Mouse (Mus musculus) yolk sac, embryonic 10.5 days (tissue): ENCODE measurements around the gene Mrpl48.

Experiments
- DNase-seq: peaks from one replicate; pipeline ENCODE4 v3.0.0-alpha.2; 2017; ENCODE audit warnings: low spot score

The Mrpl48 gene

DNA sequence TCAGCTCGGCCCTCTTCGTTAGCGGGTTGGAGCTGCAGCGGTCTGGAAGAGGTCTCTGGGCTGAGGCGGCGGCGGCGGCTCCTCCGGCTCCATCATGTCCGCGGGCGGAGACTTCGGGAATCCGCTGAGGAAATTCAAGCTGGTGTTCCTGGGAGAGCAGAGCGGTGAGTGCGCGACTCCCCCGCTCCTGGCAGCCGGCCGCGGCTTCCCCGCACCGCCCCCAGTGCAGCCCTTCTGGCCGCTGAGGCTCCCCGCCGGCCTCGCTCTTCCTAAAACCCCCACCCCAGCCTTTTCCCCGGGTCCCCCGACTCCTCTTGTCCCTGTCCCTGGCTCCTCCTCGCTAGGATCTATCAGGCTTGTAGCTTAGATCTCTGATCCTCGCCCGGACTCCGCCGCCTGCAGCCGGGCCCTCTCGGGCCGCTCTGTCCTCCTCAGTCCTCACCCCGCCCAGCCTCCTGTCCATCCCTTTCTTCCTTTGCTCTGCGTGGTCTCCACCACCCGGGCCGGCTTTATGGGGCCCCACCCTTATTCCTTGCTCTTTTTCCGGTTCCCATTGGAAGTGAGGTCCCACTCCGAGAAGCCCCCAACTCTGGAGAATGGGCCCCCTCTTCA, at the start of gene Mrpl48:
Gene Mrpl48, minus strand, starts transcription at position 172 of the 612 bp plus-strand sequence.
- peak; percentile 69 for DNase-seq

DNA sequence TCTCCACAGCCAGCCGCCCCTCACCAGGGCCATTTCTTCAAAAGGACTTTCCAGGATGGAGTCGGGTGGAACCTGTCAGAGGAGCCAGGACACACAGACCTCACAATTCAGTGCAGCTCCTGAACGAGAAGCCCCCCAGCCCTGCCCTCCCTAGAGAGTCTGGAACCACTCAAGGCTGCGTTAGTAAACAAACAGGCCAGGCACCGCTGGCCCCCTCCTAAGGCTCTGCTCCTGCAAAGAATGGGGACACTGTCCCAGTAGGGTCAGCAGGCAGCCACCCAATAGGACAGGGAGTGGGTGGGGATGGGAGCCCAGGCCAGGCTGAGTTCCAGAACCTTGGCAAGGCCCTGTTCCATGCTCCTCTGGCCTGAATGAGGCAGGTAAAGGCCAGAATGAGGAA, 48.6 kb upstream of the Mrpl48 start:
- DNase-seq, result no peak

DNA sequence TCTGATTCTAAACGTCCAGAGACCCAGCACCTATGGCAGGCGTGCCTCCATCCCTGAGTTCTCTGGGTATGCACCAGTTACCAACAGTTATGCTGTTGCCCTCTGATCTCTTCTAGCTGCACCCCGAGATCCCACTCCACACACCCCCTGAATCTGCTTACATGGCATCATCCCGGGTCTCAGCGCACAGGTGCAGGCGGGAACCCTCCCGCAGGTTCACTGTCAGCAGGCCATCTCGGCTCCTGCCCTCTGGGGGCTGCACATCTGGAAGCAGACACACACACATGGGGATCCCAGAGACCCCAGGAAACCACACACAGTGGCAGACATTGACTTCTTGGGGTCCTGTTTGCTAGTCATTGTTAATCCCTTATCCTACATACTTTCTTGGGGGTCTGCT, 46.3 kb upstream of the Mrpl48 start:
- no peak for DNase-seq

DNA sequence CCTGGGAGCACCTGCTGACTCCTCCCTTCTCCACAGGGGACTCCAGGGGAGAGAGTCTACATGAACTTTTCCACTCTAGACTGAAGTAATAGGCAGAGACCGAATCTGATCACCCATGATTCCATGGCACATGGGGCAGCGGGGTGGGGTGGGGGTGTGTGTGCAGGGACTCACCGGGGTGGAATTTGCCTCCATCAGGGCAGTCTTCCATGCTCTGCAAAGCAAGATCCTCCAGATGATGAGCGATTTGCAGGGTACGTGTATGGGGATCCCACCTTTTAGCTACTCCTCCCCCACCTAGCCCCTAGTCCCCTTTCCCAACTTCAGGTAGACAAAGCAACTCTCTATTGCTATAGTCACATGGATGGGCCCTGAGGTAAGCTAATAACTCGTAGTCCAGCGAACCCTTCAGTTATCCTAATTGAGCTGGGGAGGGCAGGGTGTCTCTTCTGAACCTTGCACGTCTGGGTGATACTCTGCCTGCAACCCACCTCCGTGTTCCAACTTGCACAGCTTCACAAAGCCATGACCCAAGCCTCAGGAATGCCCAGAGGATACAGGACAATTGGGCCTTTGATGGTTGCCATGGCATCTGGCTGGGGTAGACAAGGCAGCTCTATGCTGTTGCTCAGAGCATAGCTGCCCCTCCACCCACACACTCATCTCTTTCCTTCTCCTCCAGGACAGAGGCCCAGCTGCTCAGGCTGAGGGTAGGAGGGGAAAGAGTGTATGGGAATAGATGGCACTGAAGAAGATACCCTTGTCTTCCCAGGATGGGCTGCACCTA, 45.6 kb upstream of the Mrpl48 start:
- no peak for DNase-seq

DNA sequence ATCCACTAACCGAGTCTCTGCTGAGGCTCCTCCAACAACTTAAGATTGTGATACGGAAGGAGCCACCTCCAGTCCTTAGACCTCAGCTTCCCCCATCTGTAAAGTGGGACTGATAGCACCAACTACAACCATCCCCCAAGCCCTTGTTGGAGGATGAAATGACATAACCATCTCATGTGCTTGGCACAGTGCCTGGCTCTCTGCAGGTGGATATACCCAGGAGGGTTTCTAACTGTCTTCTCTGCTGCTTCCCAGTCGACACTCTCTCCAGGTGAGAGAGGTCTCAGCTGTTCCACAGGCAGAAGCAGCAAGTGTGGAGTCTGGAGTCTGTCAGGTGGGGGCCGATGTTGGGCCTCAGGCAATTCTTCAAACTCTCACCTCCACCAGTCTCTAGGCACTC, 42.9 kb upstream of the Mrpl48 start:
- no peak for DNase-seq

DNA sequence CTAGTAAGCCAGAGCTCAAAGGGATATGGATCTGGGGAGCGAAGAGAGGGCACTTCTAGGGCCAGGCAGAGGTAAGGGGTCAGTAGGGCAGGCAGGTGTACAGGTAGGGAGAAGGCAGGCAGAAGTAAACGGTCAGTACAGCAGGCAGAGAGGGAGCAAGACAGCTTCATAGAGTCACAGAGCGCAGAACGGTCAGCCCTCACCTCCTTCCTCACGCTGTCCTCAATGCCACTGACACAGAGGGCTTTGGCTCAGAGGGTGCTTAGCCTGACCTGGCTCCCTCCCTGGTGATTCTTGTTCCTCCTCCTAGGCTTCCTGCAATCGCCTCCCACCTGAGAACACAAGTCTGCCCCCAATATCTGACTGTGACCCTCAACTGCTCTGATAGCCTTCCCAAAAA, 42.3 kb upstream of the Mrpl48 start:
- DNase-seq, result no peak

DNA sequence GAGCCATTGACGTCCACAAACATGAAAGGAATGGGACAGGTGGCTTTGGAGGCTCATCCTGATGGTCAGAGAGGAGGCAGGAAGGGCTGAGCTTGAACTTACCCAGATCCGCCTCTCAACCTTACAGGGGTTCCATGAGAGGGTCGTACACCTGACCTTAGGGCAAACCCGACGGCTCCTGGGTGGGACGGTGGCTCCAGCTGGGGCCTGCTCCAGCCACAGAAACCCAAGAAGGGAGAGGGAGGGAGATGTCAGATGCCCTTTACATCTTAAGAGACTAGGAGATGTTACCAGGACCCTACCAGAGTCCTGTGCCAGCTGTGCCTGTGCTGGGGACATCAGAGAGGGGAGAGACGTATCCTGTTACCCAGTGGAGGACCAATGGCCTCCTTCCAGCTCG, 41.7 kb upstream of the Mrpl48 start:
- DNase-seq, result no peak

DNA sequence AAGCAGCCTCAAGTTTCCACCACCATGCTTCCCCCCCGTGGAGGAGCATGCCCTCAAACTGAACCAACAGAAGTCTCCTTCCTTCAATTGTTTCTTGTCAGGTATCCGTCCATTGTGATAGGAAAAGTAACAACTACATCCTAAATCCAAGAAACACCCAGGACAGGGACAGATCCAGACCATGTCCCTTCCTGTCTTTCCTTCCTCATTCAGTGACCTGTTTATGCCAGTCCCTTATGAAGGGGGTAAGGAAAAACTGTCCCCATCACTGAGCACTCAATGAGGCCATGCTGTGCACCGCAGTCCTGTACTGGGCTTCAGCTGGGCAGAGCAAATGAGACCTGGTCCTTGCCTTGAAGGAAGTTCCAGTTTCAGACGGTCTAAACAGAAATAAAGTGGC, 41.0 kb upstream of the Mrpl48 start:
- DNase-seq, result no peak

DNA sequence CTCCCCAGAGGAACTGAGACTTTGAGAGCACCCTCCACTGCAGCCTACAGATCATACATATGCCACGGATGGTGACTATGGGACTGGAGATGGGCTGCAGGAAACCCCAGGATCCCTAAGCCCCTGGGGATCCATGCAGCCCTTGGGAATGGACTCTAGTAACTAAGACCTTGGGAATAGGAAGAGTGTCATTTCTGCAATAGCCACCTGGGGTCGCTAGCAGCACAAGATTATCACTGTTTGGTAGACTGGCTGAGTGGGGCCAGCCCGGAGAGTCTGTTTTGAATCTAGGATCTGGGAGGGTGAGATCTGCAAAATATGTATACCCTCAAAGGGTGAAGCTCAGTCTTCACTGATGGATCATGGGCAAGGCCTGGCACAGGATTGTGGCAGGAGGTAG, 37.0 kb upstream of the Mrpl48 start:
- no peak for DNase-seq

DNA sequence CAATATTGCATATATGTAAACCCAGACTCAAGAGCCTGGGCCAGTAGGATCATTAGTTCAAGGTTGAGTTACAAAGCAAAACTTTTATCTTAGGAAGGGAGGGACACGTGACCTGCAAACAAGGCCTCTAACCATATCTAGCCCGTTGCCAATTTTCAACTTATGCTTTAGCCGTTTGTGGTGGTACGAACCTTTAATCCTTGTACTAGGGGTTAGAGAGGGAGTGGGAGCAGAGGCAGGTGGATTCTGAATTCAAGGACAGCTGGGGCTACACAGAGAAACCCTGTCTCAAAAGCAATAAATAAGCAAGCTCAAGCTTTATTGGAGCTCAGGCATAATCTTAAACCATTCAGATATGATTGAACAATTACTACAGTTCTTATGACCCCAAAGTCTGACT, 34.3 kb upstream of the Mrpl48 start:
- DNase-seq, result no peak

DNA sequence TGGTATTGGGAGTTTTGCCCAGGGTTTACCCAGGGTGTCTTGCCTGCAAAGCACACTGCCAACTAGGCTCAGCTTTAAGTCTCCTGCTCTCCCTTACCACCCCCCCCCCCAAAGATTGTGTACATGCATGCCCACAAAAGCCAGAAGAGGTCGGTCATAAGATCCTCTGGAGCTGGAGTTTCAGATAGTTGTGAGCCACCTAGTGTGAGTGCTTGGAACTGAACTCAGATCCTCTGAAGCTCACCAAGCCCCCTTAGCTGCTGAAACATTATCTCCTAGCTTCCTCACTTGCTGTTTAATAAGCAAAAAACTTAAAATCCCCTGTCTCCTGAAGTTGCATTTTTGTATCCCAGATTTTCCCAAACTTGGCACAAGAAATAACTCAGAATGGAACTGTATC, 29.6 kb upstream of the Mrpl48 start:
- no peak for DNase-seq

DNA sequence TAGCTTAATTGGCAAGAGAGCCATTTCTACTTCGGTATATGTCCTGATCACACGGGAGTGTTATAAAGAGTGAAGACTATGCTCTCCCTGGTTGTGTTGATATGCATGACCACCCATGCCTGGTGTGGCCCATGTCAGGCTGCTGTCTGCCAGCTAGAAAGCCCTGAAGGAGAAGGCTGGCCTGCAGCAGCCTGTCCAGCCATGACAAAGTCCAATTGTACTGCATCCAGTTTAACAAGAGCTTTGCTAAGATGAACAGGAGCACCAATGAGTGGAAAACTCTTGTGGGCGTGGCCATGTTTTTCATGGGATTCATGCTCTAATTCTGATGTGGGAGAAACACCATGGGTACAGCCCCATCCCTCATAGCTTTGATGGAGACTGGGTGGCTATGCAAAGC, 16.4 kb upstream of the Mrpl48 start:
- DNase-seq, result no peak

DNA sequence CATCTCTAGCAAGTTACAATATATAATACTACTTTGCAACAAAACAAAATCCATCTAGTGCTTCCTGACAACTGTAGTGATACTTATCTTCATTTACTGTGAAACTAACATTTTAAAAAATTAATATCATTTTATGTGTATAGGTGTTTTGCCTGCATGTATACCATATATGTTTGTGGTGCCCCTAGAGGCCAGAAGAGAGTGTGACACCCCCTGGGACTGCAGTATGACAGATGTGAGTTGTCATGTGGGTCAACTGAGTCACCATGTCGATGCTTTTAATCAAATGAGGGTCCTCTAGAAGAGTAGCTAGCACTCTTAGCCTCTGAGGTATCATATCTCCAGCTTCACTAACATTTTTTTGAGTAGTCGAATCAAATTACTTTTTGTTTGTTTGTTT, 14.2 kb upstream of the Mrpl48 start:
- no peak for DNase-seq

DNA sequence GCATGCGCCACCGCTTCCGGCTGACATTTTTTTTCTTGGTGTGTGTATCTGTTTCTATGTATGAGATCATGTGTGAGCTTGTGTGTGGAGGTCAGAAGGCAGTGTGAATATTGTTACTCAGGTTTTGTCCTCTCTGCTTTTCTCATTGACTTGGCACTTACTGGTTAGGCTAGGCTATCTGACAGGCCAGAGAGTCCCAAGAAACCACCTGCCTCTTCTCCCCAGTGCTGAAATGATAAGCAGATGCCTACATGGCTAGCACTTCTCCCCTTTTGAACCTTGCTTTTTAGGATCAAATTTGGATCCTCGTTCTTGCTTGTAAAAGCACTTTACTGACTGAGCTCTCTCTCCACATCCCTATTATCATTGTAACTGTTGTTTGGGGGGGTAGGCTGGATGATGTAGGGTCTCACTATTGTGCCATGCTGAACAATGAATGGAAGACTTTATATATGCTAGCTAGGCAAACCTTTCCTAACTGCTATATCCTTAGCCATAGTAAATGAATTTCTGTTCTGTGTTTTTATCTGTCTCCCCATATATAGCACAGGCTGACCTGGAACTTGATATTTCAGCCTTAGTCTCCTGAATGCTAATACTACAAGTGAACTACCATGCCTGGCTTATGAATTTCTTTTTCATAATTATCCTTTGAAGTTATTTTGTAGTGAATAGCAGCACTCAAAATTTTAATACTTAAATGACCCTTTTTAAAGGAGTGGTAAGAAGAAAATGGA, 8.2 kb upstream of the Mrpl48 start:
- DNase-seq, result no peak

DNA sequence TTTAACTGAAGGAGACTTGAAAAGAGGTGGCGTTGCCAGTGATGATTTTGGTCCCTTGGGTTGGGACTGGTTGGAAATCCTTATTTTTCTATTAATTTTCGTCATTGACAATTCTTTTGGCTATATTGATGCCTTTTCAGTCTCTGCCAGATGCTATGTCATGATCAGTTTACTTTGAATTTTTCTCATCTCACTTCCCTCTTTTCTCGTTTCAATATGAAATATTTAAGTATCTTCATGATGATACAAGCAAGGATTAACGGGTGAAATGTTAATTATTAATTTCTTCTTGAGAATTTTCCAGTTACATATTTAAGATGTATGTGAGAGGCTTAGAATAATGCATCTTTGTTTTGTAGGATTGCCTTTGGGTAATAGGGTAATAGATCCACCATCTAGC, 809 bp upstream of the Mrpl48 start:
- DNase-seq, result no peak

DNA sequence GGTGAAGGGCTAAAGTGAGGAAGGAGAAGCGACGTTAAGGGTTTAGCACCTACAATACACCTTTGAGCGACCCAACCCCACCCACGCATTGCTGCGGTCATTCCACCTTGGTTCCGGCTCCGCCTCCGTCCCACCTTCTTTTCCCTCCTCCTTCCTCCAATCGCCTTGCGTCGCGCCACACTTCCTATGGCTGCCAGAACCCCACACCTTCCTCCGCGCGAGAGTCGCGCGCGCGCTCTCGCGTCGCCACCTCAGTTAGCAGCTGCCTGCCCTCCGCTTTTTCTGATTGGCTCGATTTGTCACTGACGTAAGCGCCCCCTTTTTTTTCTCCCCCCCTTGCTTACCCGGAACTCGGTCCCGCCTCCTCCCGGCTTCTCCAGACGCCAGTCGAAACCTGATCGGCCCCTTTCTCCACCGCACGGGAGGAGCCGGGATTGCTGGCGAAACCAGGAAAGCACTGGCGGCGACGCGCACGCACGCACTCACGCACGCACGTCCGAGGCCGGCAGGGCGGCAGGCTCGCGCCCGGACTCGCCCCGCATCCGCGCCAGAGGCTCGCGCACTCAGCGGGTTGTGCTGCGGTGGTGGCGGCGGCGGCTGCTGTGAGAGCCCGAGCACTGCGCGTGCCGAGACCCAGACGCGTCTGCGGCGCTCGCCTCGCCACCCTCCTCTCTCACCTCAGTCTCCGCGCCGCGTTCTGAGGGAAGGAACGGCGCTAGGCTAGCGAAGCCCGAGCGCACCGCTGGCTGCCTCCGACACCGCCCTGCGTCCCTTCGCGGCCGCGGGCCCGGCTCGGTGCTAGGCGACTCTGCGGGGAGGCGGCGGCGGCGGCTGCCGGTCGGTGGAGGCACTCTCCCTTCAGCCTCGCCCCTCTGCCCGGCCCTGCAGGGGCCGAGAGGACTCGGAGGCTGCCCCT, 629 bp downstream of the Mrpl48 start, which contains the start of gene Rab6a:
Gene Rab6a, plus strand, starts transcription at position 197 of the 916 bp plus-strand sequence.
- DNase-seq, result peak; percentile 100

DNA sequence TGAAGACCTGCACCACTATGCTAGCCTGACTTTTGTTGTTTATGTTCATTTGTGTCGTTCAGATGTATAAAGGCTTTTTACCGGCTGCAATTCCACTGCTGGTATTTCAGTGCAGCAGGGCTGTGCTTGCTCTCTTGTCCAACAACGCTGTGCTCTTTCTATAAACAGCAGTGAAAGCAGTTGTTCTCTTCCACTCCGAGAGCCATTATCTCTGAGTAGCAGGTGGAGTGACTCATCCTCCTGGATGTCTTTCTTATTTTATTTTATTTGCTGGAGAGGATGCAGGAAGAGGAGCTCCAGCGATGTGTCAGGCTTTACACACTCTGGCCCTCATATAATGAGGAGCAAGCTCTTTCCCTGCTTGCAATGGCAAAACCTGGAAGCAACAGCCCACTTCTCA, 7.9 kb downstream of the Mrpl48 start:
- DNase-seq, result no peak

DNA sequence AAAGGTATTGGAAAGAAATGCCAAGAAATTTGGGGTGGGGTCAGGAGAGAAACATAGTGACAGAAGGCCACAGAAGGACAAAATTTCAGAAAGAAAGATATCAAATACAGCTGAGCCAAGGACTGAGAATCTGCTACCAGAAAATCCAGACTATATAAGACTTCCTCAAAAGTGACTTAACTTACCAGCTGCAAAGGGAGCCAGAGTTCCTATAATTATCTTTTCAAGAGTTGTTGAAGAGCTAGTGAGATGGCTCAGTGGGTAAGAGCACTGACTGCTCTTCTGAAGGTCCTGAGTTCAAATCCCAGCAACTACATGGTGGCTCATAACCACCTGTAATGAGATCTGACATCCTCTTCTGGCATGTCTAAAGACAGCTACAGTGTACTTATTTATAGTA, 14.8 kb downstream of the Mrpl48 start:
- no peak for DNase-seq

DNA sequence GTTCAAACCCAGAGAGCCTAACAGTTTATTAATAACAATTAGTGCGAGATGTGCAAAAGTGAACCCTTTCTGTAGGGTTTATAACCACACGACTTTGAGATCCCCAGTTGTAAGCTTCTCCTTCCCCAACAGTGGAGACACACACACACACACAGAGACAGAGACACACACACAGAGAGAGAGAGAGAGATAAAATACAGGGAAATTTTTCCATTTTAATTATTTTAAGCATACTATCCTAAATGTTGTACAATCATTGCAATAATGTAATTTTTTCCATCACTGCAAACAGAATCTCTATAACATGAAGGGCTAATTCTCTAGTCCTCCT, 16.6 kb downstream of the Mrpl48 start:
- no peak for DNase-seq

DNA sequence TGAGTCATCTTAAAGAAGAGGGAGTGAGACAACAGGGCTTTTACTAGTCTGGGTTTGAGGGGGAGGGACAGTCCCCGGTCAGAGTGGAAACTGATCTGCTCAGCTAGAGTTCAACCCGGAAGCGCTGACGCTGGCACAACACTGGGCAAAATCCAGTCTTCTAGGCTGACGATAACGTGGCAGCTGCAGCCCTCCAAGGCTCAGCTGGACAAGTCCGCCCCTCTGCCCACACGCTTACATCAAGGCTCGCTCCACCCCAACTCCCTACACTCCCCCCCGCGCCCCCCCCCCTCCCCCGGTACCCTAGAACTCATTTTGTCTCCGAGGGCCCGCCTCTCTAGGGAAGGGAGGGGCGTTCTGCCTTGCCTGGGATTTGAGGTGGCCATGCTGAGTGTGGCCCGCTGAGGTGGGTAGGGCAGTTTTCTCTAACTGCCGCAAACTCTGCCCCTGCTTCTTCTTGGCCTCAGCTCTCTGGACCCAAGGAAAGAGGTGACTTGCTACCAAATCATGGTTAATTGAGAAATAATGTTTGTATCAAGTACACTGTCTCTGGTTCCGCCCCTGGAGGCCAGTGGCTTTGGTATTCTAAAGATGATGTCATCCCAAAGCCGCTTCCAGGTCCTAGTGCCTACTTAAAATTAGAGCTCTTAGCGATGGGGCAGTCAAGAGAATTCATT, 17.1 kb downstream of the Mrpl48 start:
- peak; percentile 94 for DNase-seq

DNA sequence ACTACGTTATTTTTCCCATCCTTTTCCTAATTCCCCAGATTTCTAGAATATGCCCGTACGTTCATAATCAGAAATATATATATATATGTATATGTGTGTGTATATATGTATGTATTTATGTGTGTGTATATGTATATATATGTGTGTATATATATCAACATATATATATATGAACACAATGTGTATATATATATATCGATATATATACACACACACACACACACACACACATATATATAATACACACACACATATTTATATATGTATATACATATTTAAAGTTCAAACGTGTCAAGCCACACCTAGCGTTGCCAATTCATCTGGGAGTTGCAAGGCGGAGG, 17.6 kb downstream of the Mrpl48 start:
- DNase-seq, result no peak

DNA sequence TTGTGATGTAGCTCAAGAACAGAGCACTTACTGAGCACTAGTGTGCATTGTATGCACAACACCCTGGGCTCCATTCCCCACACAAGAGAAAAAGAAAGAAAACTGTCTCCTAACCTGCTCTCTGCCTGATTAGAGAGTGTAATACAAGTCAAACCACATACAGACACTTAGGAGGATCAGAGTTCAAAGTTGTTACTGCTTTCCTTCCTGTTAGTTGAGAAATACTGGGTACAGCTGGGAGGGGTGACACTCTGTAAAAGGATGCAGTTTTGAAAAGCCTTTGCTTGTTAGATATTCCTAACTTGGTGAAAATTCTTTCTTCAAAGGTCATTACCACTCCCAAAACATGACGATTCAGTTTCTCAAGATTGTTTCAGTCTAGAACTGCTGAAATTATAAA, 18.3 kb downstream of the Mrpl48 start:
- DNase-seq, result peak; percentile 32
